Mouse (Mus musculus): ENCODE data around the gene Il11ra1.
"Not testable (repeated sequence)": the region's sequence is repeated elsewhere in the genome, so short reads cannot be mapped to it uniquely, and the experiment has no call there.

The Il11ra1 gene

DNA sequence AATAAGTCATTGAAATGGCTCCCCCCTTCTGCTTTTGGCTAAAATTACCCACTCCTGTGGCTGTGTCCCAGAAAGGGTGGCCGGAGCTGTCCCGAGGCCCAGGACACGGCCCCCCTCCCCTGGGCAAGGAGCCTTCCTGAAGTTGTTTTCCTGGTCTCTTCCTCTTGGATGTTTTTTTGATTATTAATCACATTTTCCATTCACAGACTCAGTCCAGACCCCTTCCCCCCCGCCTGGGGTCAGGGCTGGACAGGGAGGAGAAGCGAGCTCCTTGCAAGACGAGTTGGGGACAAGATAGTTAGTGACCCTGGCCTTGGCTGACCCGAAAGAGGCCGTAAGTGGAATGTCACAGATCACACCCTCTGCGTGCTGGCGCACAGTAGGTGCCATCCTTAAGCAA, at the start of gene Il11ra1:
Gene Il11ra1, plus strand, starts transcription at position 207 of the 400 bp plus-strand sequence.
- TF ChIP-seq GATA4 (IDR thresholded peaks at IDR 0.05; ENCODE audit: insufficient replicate concordance, low read length): not testable (repeated sequence)

- no peak for TF ChIP-seq GATA4 (IDR thresholded peaks at IDR 0.05; ENCODE audit: insufficient replicate concordance, low read length)
Measured at GRCm38 (mm10) chr4:41653296-41653695, 46.5 kb upstream of the Il11ra1 start.

DNA sequence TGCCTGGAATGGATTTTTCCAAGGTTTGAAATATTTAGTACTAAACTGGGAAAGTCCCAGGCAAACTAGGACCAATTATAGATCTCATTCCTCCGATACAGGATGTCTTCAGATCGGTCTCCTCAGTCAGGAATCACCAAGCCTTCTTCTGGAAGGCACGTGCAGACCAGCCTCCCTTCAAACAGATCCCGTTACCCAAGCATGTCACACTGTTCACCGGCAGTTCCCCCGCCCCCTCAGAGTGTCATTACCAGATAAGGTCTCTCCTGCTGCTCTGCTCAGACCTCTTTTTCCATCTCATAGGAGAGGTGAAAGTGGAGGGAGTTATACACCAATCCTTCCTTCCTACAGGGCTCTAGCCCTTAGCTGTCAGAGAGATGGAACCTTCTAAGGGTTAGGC, 46.1 kb upstream of the Il11ra1 start:
- TF ChIP-seq GATA4 (IDR thresholded peaks at IDR 0.05; ENCODE audit: insufficient replicate concordance, low read length): no peak

GRCm38 (mm10) chr4:41654217-41654616, 45.6 kb upstream of the Il11ra1 start:
- no peak for TF ChIP-seq GATA4 (IDR thresholded peaks at IDR 0.05; ENCODE audit: insufficient replicate concordance, low read length)

DNA sequence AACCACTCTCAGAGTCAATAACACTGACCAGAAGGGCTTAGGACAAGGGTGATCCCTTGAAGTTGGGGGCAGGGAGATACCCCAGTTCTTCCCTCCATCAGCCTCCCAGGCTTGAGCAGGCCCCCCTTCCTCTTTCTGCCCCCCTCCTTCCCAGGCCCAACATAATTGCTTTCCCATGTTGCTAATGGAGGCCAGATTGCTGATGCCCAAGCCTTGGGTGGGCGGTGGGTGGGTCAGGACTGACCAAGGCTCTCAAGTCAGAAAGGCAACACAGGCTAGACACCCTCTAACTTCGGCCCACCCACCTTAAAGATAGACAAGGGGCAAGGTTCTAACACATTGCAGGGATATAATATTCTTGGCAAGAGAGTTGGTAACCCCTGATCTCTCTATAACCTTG, 44.3 kb upstream of the Il11ra1 start:
- no peak for TF ChIP-seq GATA4 (IDR thresholded peaks at IDR 0.05; ENCODE audit: insufficient replicate concordance, low read length)

- TF ChIP-seq GATA4 (IDR thresholded peaks at IDR 0.05; ENCODE audit: insufficient replicate concordance, low read length): no peak
Measured at GRCm38 (mm10) chr4:41658566-41659384, 41.0 kb upstream of the Il11ra1 start.

DNA sequence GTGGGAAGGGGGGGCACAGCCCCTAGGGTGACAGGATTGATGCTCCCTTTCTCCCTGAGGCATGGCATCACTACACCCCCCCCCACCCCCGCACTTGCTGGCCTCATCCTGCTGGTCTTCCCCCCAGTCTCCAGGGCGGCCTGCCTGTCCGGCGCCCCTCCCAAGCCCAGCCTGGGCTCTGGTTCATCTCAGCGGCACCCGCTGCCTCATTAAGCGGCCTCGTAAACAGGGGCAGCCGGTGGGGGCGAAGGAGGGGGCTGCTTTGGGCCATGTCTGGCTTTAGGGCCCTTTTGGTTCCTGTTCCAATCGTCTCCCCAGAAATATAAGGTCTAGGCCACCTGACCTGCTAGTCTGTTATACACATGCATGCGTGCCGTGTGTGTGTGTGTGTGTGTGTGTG, 40.2 kb upstream of the Il11ra1 start:
- TF ChIP-seq GATA4 (IDR thresholded peaks at IDR 0.05; ENCODE audit: insufficient replicate concordance, low read length): no peak

DNA sequence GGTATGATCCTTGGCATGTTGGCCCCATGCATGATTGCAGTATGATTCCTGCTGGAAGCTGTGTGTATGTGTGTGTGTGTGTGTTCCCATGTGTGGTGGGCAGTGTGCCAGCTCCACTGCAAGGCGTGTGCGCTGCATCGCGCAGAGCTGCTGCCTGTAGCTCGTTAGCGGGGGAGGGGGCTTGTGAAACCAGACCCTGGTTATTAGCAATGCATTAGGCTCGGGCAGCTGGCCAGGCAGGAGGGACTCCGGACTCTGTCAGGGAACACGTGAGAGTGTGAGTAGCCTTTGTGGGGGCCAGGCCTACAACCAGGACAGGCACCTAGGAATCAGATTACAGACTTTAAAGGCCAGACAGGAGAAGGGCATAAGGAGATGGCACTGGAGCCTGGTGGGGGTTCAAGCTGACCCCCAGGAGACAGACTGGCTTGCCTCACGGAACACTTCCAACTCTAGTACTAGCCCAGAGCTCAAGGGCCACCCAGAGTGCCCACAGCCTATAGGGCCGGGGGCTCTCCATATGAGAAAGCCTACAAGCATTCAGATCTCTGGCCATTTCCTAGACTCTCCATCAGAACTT, 38.8 kb upstream of the Il11ra1 start:
- no peak for TF ChIP-seq GATA4 (IDR thresholded peaks at IDR 0.05; ENCODE audit: insufficient replicate concordance, low read length)

GRCm38 (mm10) chr4:41662723-41663122, 37.1 kb upstream of the Il11ra1 start:
- no peak for TF ChIP-seq GATA4 (IDR thresholded peaks at IDR 0.05; ENCODE audit: insufficient replicate concordance, low read length)

DNA sequence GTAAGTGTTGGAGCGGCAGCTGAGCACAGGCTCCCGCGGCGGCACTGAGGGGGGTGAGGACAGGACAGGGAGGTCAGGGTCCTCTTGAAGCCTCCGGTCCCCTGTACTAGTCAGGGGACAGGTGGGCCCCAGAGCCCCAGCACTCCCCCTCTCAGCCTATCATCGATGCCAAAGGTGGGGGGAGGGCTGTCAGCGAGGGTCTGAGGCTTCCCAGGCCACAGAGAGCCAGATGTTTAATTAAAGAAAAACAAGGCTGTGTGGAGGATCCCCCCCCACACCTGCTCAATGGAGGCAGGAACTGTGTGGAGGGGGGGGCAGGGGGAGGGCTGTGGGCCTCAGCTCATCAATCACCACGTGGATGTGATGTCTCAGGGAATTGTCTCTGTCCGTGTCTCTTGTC, 36.2 kb upstream of the Il11ra1 start:
- TF ChIP-seq GATA4 (IDR thresholded peaks at IDR 0.05; ENCODE audit: insufficient replicate concordance, low read length): no peak

DNA sequence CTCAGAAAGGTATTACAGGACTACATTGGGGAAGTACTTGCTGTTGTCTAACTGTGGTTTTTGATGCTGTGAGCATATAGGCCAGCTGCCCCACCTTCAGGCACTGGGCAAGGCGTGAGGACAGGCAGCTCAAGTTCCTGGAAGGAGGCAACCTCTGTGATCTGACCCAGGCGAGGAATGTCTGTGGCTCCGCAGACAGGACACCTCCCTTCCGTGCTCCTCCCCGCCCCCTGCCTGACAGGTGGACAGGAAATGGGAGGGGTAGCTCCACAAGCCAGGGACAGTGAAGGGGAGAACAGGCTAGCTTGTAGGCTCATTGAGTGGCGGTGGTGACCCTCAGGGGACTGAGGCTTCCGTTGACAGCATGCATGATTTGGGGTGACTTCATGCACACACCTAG, 35.3 kb upstream of the Il11ra1 start:
- TF ChIP-seq GATA4 (IDR thresholded peaks at IDR 0.05; ENCODE audit: insufficient replicate concordance, low read length): no peak

DNA sequence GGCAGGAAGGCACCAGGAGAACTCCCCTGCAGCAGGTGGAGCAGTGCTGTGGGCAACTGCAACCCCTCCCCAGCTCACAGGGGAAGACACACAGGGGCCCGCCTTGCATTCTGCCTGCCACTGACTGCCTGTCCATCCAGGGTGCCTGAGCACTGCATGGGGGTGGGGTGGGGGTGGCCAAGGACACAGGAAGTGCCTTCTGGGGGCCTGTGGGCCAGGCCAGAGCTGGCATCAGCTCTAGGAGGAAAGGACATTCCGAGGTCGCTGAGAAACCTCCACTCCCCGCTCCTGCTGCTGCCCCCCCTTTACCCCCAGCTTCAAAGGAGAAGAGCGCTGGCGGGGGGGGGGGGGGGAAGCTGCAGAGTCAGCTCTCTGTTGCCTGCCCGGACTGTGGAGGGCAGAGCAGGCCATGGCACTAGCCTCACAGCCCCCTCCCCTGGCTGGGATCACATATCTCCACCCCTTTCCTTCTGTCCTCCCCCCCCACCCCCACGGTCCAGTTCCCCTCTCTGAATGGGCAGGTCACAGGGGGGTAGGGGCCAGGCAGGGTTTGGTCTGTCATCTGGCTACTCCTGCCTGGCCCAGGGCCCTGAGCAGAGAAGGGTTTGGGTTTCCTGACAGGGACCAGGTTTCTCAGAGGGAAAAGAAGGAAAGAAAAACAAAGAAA, 34.6 kb upstream of the Il11ra1 start:
- no peak for TF ChIP-seq GATA4 (IDR thresholded peaks at IDR 0.05; ENCODE audit: insufficient replicate concordance, low read length)

DNA sequence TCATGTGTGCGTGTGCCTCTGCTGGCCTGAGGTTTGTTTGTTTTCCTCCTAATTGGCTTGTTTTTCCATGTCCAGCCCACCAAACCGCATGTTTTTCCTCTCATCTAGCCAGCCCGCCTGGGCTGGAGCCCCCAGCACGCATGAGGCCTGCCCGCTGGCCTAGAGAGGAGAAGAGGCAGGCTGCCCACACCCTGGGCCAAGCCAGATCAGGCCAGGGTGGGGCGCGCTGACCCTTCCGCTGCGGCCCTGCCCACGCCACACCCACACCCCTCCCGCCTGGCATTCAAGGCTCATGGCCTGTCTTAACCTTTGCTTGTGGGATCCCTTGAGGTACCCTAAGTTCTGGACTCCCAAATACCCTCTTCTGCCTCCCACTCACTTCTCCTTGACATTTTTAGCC, 33.1 kb upstream of the Il11ra1 start:
- no peak for TF ChIP-seq GATA4 (IDR thresholded peaks at IDR 0.05; ENCODE audit: insufficient replicate concordance, low read length)

- no peak for TF ChIP-seq GATA4 (IDR thresholded peaks at IDR 0.05; ENCODE audit: insufficient replicate concordance, low read length)
Measured at GRCm38 (mm10) chr4:41670836-41671235, 29.0 kb upstream of the Il11ra1 start.

GRCm38 (mm10) chr4:41671500-41671899, 28.3 kb upstream of the Il11ra1 start:
- no peak for TF ChIP-seq GATA4 (IDR thresholded peaks at IDR 0.05; ENCODE audit: insufficient replicate concordance, low read length)

DNA sequence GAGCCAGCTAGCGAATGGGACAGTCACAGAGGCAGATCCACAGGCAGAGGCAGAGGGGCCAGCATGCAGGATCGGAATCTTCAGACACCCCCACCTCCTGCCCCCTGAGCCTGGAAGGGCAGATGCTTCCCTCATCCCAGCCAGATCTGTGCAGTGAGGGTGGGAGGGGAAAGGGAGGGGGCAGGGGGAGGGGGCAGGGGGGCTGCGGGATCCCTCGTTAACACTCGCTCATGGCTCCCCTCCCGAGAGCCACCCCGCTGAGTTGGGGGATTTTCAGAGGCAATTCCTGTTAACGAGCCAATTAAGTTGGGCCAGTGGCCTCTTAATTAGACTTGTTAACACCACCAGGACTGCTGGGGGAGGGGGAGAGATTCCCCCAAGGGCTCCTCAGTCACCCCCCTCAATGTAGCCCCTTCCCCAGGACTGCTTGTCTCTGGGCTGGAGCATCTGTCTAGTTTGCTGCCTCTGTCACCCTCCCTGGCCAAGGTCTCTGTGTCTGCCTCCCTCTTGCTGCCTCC, 27.8 kb upstream of the Il11ra1 start:
- TF ChIP-seq GATA4 (IDR thresholded peaks at IDR 0.05; ENCODE audit: insufficient replicate concordance, low read length): no peak
